Mouse (Mus musculus): ENCODE data around the gene Fbxo2. TPM values are rescaled to one million over a fixed set of nuclear protein-coding genes. Genes with fewer than 3 reads are reported as not detected.
"Not testable (repeated sequence)": the region's sequence is repeated elsewhere in the genome, so short reads cannot be mapped to it uniquely, and the experiment has no call there.

Fbxo2 gene
- polyA plus RNA-seq, 1 experiment: 0.55 TPM

- no peaks in the 10 kb centered on the region for H3K36me3 ChIP-seq (ENCODE audit: control insufficient read depth, insufficient read depth, low read length)
- TF ChIP-seq CTCF (IDR thresholded peaks at IDR 0.05; ENCODE audit: extremely low read depth, insufficient read length, insufficient replicate concordance, low read depth, low read length) (no peak), POLR2A (IDR thresholded peaks at IDR 0.05; ENCODE audit: low read depth, low read length) (no peak)
- 3% methylated on average over 30 of the region's 30 CpGs for WGBS
- H3K27me3 ChIP-seq (ENCODE audit: control insufficient read depth, insufficient read depth, low read length): peaks cover 17% of the 10 kb centered on the region
- no peak overlapping the region for H3K27ac ChIP-seq (ENCODE audit: insufficient read depth, low read depth, low read length)
- no peak overlapping the region for H3K4me3 ChIP-seq (ENCODE audit: low read depth, low read length)
- no peaks in the 10 kb centered on the region for H3K4me1 ChIP-seq (ENCODE audit: control insufficient read depth, insufficient read depth, insufficient read length, low read length)
These were observed 13.5 kb downstream of the Fbxo2 start for GRCm38 (mm10) chr4:148173811-148174494.

GRCm38 (mm10) chr4:148174495-148174862 is 14.1 kb downstream of the Fbxo2 start:
- 21% methylated on average over 12 of the region's 12 CpGs for WGBS
- Histone ChIP-seq H3K4me1 (ENCODE audit: control insufficient read depth, insufficient read depth, insufficient read length, low read length) (no peaks in the 10 kb centered on the region), H3K27ac (ENCODE audit: insufficient read depth, low read depth, low read length) (no peak overlapping the region), H3K4me3 (ENCODE audit: low read depth, low read length) (no peak overlapping the region), H3K36me3 (ENCODE audit: control insufficient read depth, insufficient read depth, low read length) (no peaks in the 10 kb centered on the region), H3K27me3 (ENCODE audit: control insufficient read depth, insufficient read depth, low read length) (peaks cover 17% of the 10 kb centered on the region)
- TF ChIP-seq POLR2A (IDR thresholded peaks at IDR 0.05; ENCODE audit: low read depth, low read length) (no peak), CTCF (IDR thresholded peaks at IDR 0.05; ENCODE audit: extremely low read depth, insufficient read length, insufficient replicate concordance, low read depth, low read length) (no peak)

GRCm38 (mm10) chr4:148176603-148177002 is 16.2 kb downstream of the Fbxo2 start:
- not testable (repeated sequence) for H3K36me3 ChIP-seq (ENCODE audit: control insufficient read depth, insufficient read depth, low read length); H3K27ac ChIP-seq (ENCODE audit: insufficient read depth, low read depth, low read length); H3K4me1 ChIP-seq (ENCODE audit: control insufficient read depth, insufficient read depth, insufficient read length, low read length); H3K4me3 ChIP-seq (ENCODE audit: low read depth, low read length)
- H3K27me3 ChIP-seq (ENCODE audit: control insufficient read depth, insufficient read depth, low read length): peaks cover 17% of the 10 kb centered on the region
- WGBS: 38% methylated on average over 6 of the region's 6 CpGs

GRCm38 (mm10) chr4:148177716-148178115 is 17.3 kb downstream of the Fbxo2 start:
- Histone ChIP-seq H3K27ac (ENCODE audit: insufficient read depth, low read depth, low read length) (no peak overlapping the region), H3K27me3 (ENCODE audit: control insufficient read depth, insufficient read depth, low read length) (peaks cover 17% of the 10 kb centered on the region), H3K36me3 (ENCODE audit: control insufficient read depth, insufficient read depth, low read length) (no peaks in the 10 kb centered on the region), H3K4me1 (ENCODE audit: control insufficient read depth, insufficient read depth, insufficient read length, low read length) (no peaks in the 10 kb centered on the region), H3K4me3 (ENCODE audit: low read depth, low read length) (no peak overlapping the region)
- TF ChIP-seq CTCF (IDR thresholded peaks at IDR 0.05; ENCODE audit: extremely low read depth, insufficient read length, insufficient replicate concordance, low read depth, low read length): no peak
- no peak for TF ChIP-seq POLR2A (IDR thresholded peaks at IDR 0.05; ENCODE audit: low read depth, low read length)

- H3K36me3 ChIP-seq (ENCODE audit: control insufficient read depth, insufficient read depth, low read length): no peaks in the 10 kb centered on the region
- TF ChIP-seq CTCF (IDR thresholded peaks at IDR 0.05; ENCODE audit: extremely low read depth, insufficient read length, insufficient replicate concordance, low read depth, low read length): no peak
- no peak for TF ChIP-seq POLR2A (IDR thresholded peaks at IDR 0.05; ENCODE audit: low read depth, low read length)
- H3K4me1 ChIP-seq (ENCODE audit: control insufficient read depth, insufficient read depth, insufficient read length, low read length): no peaks in the 10 kb centered on the region
- H3K4me3 ChIP-seq (ENCODE audit: low read depth, low read length): no peak overlapping the region
- no peaks in the 10 kb centered on the region for H3K27me3 ChIP-seq (ENCODE audit: control insufficient read depth, insufficient read depth, low read length)
- no peak overlapping the region for H3K27ac ChIP-seq (ENCODE audit: insufficient read depth, low read depth, low read length)
- WGBS: 82% methylated on average over 12 of the region's 12 CpGs
These were observed 21.1 kb downstream of the Fbxo2 start for GRCm38 (mm10) chr4:148181483-148181882.

- no peaks in the 10 kb centered on the region for H3K36me3 ChIP-seq (ENCODE audit: control insufficient read depth, insufficient read depth, low read length)
- H3K27me3 ChIP-seq (ENCODE audit: control insufficient read depth, insufficient read depth, low read length): no peaks in the 10 kb centered on the region
- TF ChIP-seq POLR2A (IDR thresholded peaks at IDR 0.05; ENCODE audit: low read depth, low read length) (no peak), CTCF (IDR thresholded peaks at IDR 0.05; ENCODE audit: extremely low read depth, insufficient read length, insufficient replicate concordance, low read depth, low read length) (no peak)
- H3K27ac ChIP-seq (ENCODE audit: insufficient read depth, low read depth, low read length): no peak overlapping the region
- H3K4me1 ChIP-seq (ENCODE audit: control insufficient read depth, insufficient read depth, insufficient read length, low read length): no peaks in the 10 kb centered on the region
- H3K4me3 ChIP-seq (ENCODE audit: low read depth, low read length): no peak overlapping the region
- WGBS: 37% methylated on average over 8 of the region's 8 CpGs
These were observed 21.9 kb downstream of the Fbxo2 start for GRCm38 (mm10) chr4:148182363-148182762.

GRCm38 (mm10) chr4:148184564-148184963 is 24.1 kb downstream of the Fbxo2 start:
- Histone ChIP-seq H3K27me3 (ENCODE audit: control insufficient read depth, insufficient read depth, low read length) (no peaks in the 10 kb centered on the region), H3K4me1 (ENCODE audit: control insufficient read depth, insufficient read depth, insufficient read length, low read length) (no peaks in the 10 kb centered on the region), H3K36me3 (ENCODE audit: control insufficient read depth, insufficient read depth, low read length) (no peaks in the 10 kb centered on the region), H3K27ac (ENCODE audit: insufficient read depth, low read depth, low read length) (no peak overlapping the region), H3K4me3 (ENCODE audit: low read depth, low read length) (no peak overlapping the region)
- no peak for TF ChIP-seq POLR2A (IDR thresholded peaks at IDR 0.05; ENCODE audit: low read depth, low read length)
- TF ChIP-seq CTCF (IDR thresholded peaks at IDR 0.05; ENCODE audit: extremely low read depth, insufficient read length, insufficient replicate concordance, low read depth, low read length): no peak
- 73% methylated on average over 9 of the region's 9 CpGs for WGBS

Measured in small intestine, adult 2 months (tissue).